Mouse (Mus musculus): ENCODE measurements around the gene Ppp1r27.

DNA sequence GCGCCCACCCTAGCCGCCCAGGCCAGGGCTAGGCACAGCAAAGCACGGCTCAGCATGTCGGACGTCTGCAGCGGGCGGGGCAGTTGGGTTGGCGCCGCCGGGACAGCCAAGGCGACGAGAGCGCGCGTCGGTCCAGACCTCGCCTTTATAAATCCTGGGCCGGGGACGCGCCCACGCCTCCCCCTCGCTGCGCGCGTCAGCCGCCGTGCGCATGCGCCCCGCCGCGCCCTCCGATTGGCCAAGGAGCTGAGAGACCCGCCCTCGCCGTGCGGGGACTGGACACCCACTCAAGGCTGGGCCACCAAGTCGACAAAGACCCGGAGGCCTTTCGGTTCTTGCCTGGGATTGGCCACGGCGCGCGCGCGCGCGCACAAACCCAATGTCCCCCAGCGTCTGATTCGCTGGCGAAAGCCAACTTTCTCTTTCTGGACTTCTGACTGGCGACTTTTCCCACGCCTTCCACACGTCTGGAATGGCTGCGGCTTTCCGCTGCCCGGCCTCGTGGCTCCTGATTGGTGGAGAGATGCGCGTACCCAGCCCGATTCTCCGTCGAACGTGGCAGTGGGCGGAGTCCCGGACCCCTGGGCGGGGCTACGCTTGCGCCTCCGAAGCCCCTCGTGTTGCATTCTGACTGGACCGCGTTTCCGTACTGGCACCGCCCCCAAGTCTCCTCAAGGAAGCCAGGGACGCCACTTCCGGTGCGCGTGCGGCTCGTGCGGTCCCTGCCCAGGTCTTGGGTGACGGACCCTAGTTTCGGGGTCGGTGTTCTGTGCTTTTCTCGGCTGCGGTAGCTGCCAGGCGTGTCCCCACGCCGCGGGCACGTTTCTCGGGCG, 22.0 kb upstream of the Ppp1r27 start, which contains the start of gene P4hb:
- 0 out of 2 replicates have a peak, but pooled peaks have one; percentile 40 for TF ChIP-seq HCFC1 (IDR thresholded peaks at IDR 0.05; ENCODE audit: borderline replicate concordance, insufficient read depth, low read length)
- TF ChIP-seq ZC3H11A (IDR thresholded peaks at IDR 0.05; ENCODE audit: borderline replicate concordance, low read depth, low read length): no peak
